Mouse (Mus musculus) stomach, embryonic 14.5 days (tissue): ENCODE results near the gene 4921539E11Rik. TPM values are rescaled to one million over a fixed set of nuclear protein-coding genes. Genes with fewer than 3 reads are reported as not detected.

Experiments used
- ATAC-seq: fragments of 200-750 bp; cut with Nextera tagmentation; 2 replicates; pipeline ENCODE4 v1.8.0; 2017; ENCODE audit warnings: low read depth, moderate TSS enrichment; ENCODE audit not compliant: insufficient number of reproducible peaks, insufficient read depth, low FRiP score
- H3K27ac ChIP-seq: fragments of 300-500 bp; sonication (generic); 2 replicates; pipeline ENCODE4 v1.5.1; 2014; ENCODE audit warnings: mild to moderate bottlenecking, low read length, moderate library complexity, mixed read lengths
- H3K27me3 ChIP-seq: fragments of 300-500 bp; sonication (generic); 2 replicates; pipeline ENCODE4 v1.6.1; 2014; ENCODE audit warnings: low read length, control low read depth, mixed read lengths; ENCODE audit not compliant: control insufficient read depth, insufficient read depth
- H3K36me3 ChIP-seq: fragments of 300-500 bp; sonication (generic); 2 replicates; pipeline ENCODE4 v1.6.1; 2014; ENCODE audit warnings: mild to moderate bottlenecking, control low read depth, low read length, moderate library complexity, mixed read lengths; ENCODE audit not compliant: control insufficient read depth, insufficient read depth
- H3K4me1 ChIP-seq: fragments of 300-500 bp; sonication (generic); 2 replicates; pipeline ENCODE4 v1.6.1; 2014; ENCODE audit warnings: low read length, control low read depth, mixed read lengths; ENCODE audit not compliant: control insufficient read depth, insufficient read depth
- H3K4me2 ChIP-seq: fragments of 300-500 bp; sonication (generic); replicated peaks from 2 replicates; pipeline ENCODE4 v1.6.1; 2014; ENCODE audit warnings: low read depth, low read length, control low read depth
- H3K4me3 ChIP-seq: fragments of 300-500 bp; sonication (generic); 2 replicates; pipeline ENCODE4 v1.5.1; 2014; ENCODE audit warnings: low read depth, low read length, control low read depth
- H3K9ac ChIP-seq: fragments of 300-500 bp; sonication (generic); replicated peaks from 2 replicates; pipeline ENCODE4 v1.6.1; 2014; ENCODE audit warnings: low read depth, mild to moderate bottlenecking, control low read depth, low read length, moderate library complexity, mixed read lengths
- H3K9me3 ChIP-seq: fragments of 300-500 bp; sonication (generic); 2 replicates; pipeline ENCODE4 v1.6.1; 2016; ENCODE audit warnings: low read depth, low read length, control low read depth; ENCODE audit not compliant: control insufficient read depth
- WGBS: fragments of 180-500 bp; shearing (Covaris S2); extraction: QIAGEN DNeasy Blood & Tissue Kit; methylation state at CpG from one replicate; pipeline ENCODE4 v1.1.7; 2014; 5-methylcytosine and 5-hydroxymethylcytosine counted together
- polyA plus RNA-seq: library from polyadenylated mRNA; unstranded; fragments of >200 nt; fragmentation: Nextera tagmentation; extraction: Ambion mirVana; gene quantifications from 2 replicates; pipeline ENCODE4 v1.2.1, GENCODE M21; 2014

Gene 4921539E11Rik
- polyA plus RNA-seq, 1 experiment from 2014 or later, result not detected

DNA sequence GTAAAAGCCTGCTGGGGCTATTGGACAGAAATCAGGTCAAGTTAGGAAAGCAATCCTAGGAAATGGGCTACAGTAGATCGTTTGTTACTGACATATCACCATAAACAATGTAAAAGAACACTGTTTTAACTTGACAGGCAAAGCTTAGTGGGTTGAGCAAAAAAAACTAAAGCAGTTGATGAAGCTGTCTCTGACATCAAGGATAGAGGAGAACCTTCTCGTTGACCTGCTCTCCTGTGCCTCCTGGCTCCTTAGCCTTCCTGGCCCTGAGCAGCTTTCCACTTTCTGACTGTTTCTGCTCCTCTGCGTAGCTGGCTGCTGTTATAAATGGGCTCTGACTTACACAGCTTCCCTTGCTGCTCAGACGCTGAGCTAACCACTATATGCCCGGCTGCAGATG, 27.3 kb downstream of the 4921539E11Rik start:
- no peak overlapping the region for H3K4me2 ChIP-seq
- H3K27me3 ChIP-seq, result no peaks in the 10 kb centered on the region
- H3K36me3 ChIP-seq, result no peaks in the 10 kb centered on the region
- WGBS, result 19% methylated on average over 5 of the region's 5 CpGs
- no peak overlapping the region for H3K27ac ChIP-seq
- H3K9me3 ChIP-seq, result no peaks in the 10 kb centered on the region
- ATAC-seq, result no peak
- H3K4me1 ChIP-seq, result no peaks in the 10 kb centered on the region
- H3K9ac ChIP-seq, result no peak overlapping the region
- H3K4me3 ChIP-seq, result no peak overlapping the region

DNA sequence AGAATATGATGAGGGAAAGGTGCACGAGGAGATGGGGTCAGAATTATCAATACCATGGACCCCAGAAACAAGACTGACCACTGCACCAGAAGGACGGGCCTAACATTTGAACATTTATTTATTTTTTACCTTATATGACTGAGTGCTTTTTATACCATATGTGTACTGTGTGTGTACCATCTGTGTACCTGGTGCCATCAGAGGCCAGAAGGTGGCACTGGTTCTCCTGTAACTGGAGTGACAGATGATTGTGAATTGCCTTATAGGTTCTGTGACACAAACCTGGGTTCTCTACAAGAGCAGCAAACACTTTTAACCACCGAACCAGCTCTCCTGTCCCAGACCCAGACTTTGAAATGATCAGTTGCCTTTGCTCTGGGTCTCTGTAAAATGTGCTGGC, 31.8 kb downstream of the 4921539E11Rik start:
- Histone ChIP-seq H3K4me2 (no peak overlapping the region), H3K36me3 (no peaks in the 10 kb centered on the region), H3K4me1 (no peaks in the 10 kb centered on the region), H3K4me3 (no peak overlapping the region), H3K27ac (no peak overlapping the region), H3K27me3 (no peaks in the 10 kb centered on the region), H3K9me3 (no peaks in the 10 kb centered on the region), H3K9ac (no peak overlapping the region)
- no peak for ATAC-seq
- 82% methylated on average over 3 of the region's 3 CpGs for WGBS

DNA sequence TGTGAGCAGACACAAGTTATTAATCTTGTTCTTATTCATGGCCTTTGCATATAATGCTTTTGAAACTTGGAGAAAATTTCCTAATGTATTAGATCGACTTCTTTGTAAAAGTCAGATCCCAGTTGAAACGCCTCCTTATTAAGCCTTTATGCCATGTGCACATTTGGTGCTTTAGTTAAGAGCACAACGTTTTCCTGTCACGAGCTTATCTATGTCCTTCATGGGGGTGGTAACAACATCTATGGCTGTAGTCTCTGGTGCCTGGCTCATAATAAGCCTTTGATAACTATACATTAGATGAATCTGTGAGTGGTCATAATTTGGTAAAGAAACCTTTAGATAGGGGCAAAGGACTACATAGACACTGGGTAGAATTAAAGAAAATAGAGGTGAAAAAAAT, 36.8 kb downstream of the 4921539E11Rik start:
- Histone ChIP-seq H3K36me3 (no peaks in the 10 kb centered on the region), H3K4me1 (no peaks in the 10 kb centered on the region), H3K27ac (no peak overlapping the region), H3K9me3 (no peaks in the 10 kb centered on the region), H3K9ac (no peak overlapping the region), H3K4me3 (no peak overlapping the region), H3K27me3 (no peaks in the 10 kb centered on the region), H3K4me2 (no peak overlapping the region)
- ATAC-seq, result no peak
- 73% methylated on average over 4 of the region's 4 CpGs for WGBS

DNA sequence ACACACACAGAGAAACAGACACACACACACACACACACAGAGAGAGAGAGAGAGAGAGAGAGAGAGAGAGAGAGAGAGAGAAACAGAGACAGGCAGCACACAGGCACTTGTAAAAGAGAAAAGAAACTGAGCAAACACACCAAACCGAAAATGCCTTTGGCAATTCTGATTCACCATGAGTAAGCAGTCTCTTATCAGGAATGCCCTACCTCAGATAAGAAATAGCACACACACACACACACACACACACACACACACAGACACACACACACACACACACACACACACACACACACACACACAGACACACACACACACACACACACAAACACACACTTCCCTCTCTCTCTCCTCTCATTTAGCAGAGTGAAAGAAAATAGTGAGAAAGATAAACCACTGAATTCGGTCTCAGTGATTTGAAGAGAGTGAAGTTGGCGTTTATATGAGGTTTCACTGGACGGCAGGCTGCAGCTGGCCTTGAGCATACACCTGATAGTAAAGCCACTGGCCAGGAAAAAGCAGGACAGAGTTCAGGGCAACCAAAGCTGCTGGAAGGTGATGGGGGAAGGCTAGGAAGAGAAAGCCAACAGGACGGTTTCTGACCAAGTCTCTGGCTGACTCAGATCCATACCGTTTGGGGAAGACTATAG, 41.1 kb downstream of the 4921539E11Rik start:
- no peaks in the 10 kb centered on the region for H3K9me3 ChIP-seq
- H3K9ac ChIP-seq, result no peak overlapping the region
- ATAC-seq, result no peak
- WGBS, result 35% methylated on average over 6 of the region's 6 CpGs
- no peak overlapping the region for H3K27ac ChIP-seq
- H3K27me3 ChIP-seq, result no peaks in the 10 kb centered on the region
- H3K36me3 ChIP-seq, result no peaks in the 10 kb centered on the region
- no peak overlapping the region for H3K4me3 ChIP-seq
- H3K4me1 ChIP-seq, result no peaks in the 10 kb centered on the region
- no peak overlapping the region for H3K4me2 ChIP-seq

DNA sequence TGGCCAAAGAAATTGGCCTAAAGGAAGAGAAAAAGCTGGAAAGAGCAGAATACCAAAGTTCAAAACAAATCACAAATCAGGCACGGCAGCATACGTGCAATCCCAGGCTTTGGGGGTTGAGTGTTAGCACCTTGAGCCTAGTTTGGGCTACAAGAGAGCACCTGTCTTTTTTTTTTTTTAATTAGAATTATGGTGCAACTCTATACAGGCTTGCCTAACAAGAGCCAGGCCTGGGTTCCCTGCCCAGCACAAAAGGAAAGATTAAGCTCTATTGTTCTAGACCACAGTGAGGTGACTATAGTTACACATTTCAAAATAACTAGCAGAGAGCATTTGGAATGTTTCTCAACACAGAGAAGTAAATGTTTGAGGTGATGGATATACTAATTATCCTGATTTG, 42.9 kb downstream of the 4921539E11Rik start:
- Histone ChIP-seq H3K4me1 (no peaks in the 10 kb centered on the region), H3K9me3 (no peaks in the 10 kb centered on the region), H3K36me3 (no peaks in the 10 kb centered on the region), H3K27ac (no peak overlapping the region), H3K4me3 (no peak overlapping the region), H3K27me3 (no peaks in the 10 kb centered on the region), H3K9ac (no peak overlapping the region), H3K4me2 (no peak overlapping the region)
- no peak for ATAC-seq
- 81% methylated on average over 2 of the region's 2 CpGs for WGBS

DNA sequence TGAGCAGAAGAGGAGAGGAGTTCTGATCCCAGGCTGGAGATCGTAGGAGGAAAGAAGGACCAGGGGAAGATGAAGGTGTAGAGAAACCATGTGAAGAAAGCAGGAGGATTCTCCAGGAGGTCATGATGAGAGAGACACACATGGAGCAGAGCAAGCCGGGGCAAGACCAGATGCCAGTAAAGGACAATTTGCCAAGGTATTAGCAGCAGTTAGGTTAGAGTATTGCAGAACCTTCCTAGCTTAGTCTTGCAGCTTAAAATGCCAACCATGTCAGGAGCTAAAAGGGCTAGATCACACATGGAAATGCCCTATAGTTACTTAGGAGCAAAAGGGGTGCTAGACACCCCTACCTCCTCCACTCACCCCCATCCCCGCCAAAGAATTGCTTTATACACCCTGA, 43.4 kb downstream of the 4921539E11Rik start:
- no peak for ATAC-seq
- Histone ChIP-seq H3K4me2 (no peak overlapping the region), H3K27me3 (no peaks in the 10 kb centered on the region), H3K4me1 (no peaks in the 10 kb centered on the region), H3K4me3 (no peak overlapping the region), H3K27ac (no peak overlapping the region), H3K9ac (no peak overlapping the region), H3K36me3 (no peaks in the 10 kb centered on the region), H3K9me3 (no peaks in the 10 kb centered on the region)
- 81% methylated on average over 3 of the region's 3 CpGs for WGBS

DNA sequence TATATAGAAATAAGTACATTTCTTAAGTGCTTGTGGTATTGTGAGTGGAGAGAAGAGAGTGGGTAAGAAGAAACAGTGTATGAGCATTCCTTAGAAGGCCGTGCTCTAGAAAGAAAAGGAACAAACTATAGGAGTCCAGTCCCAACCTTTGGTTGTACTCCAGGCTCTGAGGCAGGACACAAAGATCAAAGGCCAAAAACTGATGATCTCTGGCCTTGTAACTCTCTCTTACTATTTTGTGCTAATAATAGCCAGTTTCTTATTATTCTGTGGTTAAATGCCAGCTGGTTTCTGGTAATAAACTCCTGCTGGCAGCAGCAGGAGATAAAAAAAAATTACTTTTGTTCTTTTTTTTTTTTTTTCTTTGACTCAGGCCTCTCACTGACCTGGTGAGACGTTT, 58.5 kb downstream of the 4921539E11Rik start:
- Histone ChIP-seq H3K9me3 (no peaks in the 10 kb centered on the region), H3K4me3 (no peak overlapping the region), H3K27me3 (no peaks in the 10 kb centered on the region), H3K4me2 (no peak overlapping the region), H3K9ac (no peak overlapping the region), H3K36me3 (no peaks in the 10 kb centered on the region), H3K27ac (no peak overlapping the region), H3K4me1 (no peaks in the 10 kb centered on the region)
- no peak for ATAC-seq
- 53% methylated on average over 2 of the region's 2 CpGs for WGBS

DNA sequence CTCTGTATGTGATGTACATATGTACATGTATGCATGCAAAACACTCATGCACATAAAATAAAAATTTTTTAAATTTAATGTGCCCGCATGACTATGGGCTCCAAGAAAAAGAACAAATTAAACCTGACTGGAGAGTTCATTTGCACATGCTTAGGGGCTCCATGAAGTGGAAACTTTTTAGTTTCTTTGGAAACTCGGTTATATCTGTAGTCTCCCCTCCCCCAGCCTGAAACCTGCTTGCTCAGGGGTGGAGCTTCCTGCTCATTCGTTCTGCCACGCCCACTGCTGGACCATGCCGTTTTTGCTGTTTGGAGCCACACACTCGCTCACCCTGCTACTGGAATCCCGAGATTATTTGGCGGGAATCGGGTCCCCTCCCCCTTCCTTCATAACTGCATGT, 67.8 kb downstream of the 4921539E11Rik start:
- Histone ChIP-seq H3K4me1 (no peaks in the 10 kb centered on the region), H3K4me3 (no peak overlapping the region), H3K36me3 (no peaks in the 10 kb centered on the region), H3K4me2 (no peak overlapping the region), H3K27me3 (no peaks in the 10 kb centered on the region), H3K27ac (no peak overlapping the region), H3K9ac (no peak overlapping the region), H3K9me3 (no peaks in the 10 kb centered on the region)
- WGBS, result 33% methylated on average over 9 of the region's 9 CpGs
- no peak; the same call in 1 of the 2 replicates for ATAC-seq

DNA sequence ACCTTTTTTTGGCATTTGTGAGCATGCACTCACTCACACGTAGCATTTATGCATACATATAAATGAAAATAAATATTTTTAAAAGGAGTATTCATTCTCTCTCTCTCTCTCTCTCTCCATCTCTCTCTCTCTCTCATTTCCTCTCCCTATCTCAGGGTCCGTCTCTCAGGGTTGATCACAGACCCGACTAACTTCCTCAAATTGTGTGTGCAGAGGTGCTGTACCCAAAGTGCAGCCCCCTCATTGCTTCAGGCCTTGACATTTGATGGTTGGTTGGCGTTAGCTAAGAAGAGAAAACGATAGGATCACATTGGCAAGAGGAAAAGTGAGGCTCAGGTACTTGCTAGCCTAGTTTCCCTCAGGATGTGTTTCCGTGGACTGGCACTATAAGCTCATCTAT, 68.9 kb downstream of the 4921539E11Rik start:
- 80% methylated on average over 6 of the region's 6 CpGs for WGBS
- H3K9ac ChIP-seq, result no peak overlapping the region
- ATAC-seq, result no peak

More for the DNA sequence above, 68.9 kb downstream of the 4921539E11Rik start:
- Histone ChIP-seq H3K4me3 (no peak overlapping the region), H3K36me3 (no peaks in the 10 kb centered on the region), H3K27me3 (no peaks in the 10 kb centered on the region), H3K4me2 (no peak overlapping the region), H3K4me1 (no peaks in the 10 kb centered on the region), H3K9me3 (no peaks in the 10 kb centered on the region), H3K27ac (no peak overlapping the region)
